Mouse (Mus musculus) testis, postnatal 14 days (tissue): ENCODE data around the gene Tango6.

Experiments
- DNase-seq: peaks from one replicate; pipeline ENCODE4 v3.0.0; 2021; ENCODE audit warnings: low spot score

The Tango6 gene

DNA sequence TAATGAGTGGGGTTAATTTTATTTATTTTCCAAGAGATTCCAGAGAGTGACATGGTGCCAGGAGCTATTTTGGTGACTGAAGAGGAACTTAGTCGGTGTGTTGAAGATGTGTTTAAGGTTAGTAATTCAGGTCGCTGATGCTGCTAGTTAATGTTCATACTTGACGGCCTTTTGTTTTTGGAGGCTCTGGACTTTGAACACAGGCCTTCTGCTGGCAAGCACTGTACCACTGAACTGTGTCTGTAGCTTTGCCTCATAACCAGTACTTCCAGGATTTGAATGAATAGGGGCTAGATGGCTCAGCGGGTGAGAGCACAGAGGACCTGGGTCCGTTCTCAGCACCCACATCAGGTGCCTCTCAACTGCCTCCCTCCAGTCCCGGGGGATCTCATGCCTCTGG, 17.3 kb downstream of the Tango6 start:
- DNase-seq = no peak

DNA sequence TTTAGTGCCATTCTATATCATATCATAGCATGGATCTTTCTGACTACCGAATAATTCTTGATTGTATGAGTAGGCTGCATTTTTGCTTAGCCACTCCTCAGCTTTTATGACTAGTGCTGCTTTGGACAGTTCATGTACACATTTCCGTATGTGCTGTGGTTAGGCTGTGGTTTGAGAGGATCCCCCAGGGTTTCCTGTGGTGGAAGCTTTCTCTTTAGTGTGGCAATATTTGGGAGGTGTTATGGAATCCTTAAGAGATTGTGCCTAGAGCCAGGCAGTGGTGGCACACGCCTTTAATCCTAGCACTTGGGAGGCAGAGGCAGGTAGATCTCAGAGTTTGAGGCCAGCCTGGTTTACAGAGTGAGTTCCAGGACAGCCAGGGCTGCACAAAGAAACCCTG, 18.5 kb downstream of the Tango6 start:
- no peak for DNase-seq

DNA sequence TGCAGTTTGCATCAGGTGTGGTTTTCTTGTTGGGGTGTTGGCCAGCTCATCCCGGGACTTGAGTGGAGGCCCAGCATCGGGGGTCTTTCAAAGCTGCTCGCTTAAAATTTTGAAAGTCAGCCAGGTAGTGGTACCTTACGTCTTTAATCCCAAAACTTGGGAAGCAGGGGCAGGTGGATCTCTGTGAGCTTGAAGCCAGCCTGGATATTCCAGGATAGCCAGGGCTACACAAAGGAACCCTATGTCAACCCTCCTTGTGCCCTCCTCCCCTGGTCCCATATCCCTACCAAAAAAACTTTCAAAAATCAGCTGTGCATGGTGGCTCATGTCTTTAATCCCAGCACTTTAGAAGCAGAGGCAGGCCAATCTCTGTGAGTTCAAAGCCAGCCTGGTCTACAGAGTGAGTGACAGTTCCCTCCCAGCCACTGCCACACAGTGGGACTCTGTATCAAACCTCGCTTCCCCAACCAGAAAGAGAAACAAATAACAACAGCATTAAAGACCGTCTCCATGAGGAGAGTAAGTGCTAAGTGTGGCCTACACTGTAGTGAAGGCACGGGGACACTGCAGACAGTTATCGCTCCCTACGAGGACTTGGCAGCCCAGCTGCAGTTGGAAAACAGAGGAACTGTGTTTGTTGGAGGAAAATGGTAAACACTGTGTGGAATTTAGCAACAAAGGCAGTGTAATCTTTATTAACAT, 21.5 kb downstream of the Tango6 start:
- DNase-seq = no peak

DNA sequence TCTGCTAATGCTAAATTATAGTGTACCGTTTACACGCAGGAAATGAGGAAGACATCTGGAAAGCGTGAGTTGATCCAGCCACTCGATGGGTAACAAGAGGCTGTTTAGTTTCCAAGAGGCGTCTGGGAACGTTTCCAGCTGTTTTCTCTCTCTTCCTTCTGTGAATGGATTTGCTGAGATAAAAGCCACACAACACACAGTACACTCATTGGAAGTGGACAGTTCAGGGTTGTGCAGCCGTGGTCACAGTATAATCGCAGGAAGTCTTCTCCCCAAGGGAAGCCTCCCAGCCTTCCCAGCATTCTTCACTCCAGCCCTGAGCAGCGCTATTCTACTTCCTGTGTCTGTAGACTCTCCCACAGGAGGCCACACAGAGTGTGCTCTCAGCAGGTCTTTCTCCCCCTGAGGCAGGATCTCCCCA, 22.0 kb downstream of the Tango6 start:
- DNase-seq = peak; percentile 62

DNA sequence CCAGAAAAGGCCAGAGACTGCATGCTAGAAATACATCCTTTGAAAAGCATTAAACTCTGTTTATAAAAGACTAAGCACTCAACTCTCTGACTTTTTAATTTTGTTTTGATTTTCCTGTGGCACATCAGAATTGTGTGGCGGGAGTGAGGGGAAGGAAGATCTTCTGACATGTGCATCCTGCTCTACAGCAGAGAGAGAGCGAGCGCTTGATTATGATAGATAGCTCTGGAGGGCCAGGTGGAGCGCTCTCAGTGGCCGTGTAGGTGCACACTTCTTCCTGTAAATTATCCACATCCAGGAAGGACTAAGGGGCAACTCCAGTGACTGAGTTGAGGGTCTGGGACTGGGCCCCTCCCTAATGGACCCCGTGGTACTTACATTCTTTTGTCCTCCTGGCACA, 23.3 kb downstream of the Tango6 start:
- DNase-seq = no peak

DNA sequence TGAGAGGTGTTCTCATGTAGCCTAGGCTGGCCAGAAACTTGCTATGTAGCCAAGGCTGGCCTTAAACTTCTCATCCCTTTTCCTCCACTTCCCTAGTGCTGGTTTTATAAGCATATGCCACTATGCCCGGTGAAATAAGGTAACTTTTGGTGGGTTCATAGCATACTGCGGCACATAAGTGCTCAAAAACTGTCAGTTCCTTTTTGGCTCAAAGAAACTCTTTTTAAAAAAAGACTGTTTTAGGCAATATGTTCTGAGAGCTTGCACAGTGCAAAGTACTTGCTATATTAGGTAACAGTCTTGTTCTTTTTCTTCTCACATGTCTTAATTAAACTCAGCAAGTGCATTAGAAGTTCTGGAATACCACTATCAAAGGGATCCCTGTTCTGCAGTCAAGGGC, 27.1 kb downstream of the Tango6 start:
- DNase-seq = no peak

DNA sequence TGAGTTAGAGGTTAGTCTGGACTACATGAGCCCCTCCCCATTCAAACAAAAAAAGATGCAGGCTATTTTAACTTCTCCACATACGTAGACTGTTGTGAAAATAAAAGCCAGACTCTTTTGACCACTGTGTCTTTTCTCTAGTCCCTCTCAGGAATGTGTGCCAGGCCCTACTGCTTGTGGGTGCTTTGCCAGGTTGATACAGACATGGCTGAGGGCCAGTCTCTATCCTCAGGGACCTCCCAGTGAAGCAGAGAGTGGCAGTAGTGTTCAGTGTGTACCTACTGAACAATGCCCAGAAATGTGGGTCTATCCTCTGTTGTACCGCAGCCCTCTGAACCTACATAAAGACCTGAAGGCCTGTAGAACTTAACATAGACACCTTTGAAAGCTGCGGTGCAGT, 29.6 kb downstream of the Tango6 start:
- DNase-seq = no peak

DNA sequence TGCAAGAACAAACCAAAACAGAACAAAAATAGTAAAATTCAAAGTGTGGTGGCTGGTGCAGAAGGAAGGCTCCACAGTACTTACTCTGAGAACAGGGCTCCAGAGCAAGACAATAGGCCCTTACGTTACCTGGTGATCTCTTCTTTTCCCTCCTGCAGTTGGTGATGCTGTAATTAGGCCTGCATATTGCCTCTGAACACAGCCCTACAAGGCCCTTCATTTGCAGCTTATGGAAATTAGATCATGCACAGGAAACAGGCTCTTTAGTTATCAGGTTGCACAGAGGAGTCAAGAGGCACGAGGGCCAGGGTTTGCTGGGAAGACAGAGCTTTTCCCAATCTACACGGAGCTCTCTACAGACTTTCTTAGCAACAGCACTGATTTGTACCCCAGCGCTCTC, 31.4 kb downstream of the Tango6 start:
- DNase-seq = no peak

DNA sequence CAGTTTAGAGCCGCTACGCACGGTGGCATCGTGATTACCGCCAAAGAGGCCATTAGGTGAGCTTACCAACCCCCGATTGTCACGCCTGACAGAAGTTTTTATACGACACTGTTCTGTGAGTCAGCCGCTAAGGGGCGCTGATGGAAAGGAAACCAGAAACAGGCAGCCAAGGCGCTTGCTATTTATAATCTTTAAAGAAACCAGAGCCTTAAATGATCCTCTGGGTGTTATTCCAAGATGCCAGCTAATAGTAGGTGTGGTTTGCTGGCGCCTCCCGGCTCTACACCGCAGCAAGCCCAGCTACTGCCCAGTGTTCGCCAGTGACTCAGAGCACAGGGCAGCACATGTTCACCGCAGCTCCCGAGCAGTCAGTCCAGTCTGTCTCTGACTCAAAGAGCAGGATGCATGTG, 35.2 kb downstream of the Tango6 start:
- peak; percentile 37 for DNase-seq

DNA sequence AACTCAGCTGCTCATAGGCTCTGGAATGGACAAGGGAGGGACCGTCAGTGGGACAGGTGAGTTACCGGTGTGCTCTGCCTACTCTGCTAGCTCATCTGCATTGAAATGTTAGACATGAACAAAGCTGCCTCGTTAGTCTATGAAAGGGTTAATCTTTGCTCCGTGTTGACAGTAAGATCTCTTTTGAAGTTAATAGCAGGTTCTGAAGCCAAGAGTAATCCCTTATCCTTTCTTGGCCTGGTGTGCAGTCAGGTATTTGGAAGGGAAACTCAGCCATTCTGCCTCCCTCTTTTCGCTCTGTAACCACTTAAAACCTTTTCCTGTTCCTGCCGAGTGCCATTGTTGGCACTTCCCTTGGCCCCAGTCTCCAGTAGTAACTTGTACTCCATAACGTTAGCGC, 38.1 kb downstream of the Tango6 start:
- DNase-seq = no peak

DNA sequence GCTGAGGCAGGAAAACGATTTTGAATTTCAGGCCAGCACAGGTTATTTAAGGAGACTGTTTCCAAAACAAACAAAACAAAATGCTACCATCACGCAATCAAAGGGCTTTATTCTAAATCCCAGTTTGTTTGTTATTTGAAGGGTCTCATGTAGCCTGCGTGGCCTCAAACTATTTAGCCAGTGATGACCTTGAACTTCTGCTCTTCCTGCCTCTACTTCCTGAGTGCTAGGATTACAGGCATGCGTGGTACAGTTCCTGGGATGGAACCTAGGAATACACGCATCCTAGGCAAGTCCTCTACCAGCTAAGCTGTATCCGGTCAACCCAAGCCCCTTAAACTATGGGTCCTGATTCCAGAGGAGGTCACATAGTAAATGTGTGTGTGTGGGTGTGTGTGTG, 39.6 kb downstream of the Tango6 start:
- DNase-seq = no peak

DNA sequence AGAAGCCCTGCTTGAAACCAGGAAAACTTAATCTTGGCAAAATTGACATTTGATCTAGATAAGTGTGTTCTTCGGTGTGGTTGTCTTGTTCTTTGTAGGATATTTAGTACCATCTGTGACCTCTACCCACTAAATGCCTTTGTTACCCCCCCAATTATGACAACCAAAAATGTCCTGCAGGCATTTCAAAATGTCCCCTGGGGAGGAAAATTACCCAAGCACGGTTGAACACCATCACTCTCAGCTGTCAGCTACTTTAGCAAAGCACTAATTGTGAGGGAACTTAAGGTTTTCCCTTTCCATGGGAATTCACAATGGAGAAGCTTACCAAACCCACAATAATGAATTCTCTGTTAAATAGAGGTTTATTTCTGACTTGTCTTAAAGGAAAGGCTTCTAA, 41.1 kb downstream of the Tango6 start:
- DNase-seq = no peak

DNA sequence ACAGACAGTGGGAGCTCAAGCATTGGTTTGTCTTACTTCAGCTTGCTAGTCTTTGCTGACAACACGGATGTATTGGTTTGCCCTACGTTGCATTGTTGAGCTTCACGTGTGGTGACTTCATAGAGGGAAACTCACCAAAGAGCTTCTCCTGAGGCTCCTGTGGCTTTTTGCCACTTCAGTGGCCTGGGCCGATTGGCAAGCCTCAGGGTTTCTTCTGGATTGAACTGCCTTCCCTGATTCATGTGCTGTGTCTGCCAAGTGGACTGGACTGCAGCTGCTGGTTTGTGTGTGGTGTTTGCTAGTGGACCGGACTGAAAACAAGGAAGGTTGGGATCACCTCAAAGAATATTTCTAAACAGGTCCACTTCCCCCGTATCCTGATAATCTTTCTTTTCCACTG, 43.7 kb downstream of the Tango6 start:
- DNase-seq = no peak

GRCm38 (mm10) chr8:106727241-106727835, 44.5 kb downstream of the Tango6 start:
- no peak for DNase-seq

GRCm38 (mm10) chr8:106727889-106728288, 45.0 kb downstream of the Tango6 start:
- DNase-seq = no peak

DNA sequence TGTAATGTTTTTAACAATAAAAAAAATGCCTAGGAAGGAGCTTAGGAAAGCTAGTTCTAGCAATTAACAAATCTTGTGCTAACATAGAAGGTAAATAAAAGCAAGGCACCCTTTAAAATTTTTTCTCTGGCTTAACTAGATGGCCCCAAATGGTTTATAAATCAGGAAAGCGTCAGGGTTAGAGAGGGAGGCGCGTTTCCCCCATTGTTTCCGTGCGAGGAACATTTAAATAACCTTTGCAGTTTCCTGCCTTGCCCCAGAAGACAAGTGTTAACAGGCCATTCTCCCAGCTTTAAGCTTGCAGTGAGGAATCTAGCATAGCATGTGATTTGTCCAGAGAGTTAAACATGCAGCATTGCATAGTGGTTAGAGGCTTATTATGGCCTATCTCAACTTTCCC, 50.1 kb downstream of the Tango6 start:
- DNase-seq = no peak

GRCm38 (mm10) chr8:106733703-106734102, 50.8 kb downstream of the Tango6 start:
- no peak for DNase-seq

DNA sequence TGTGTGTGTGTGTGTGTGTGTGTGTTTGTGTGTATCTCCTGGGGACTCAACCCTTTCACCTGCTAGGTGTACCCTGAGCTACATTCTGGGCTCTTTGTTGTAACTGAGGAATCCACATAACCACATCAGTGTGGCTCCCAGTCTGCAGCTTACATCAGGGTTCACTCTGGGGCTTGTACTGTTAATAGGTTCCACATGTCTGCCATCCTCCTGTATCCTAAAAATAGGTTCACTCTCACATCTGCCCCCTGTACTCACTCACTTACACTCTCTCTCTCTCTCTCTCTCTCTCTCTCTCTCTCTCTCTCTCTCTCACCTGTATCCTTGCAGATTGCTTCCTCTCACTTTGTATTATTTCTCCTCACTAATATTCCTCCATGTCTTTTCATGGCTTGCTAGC, 51.4 kb downstream of the Tango6 start:
- no peak for DNase-seq

DNA sequence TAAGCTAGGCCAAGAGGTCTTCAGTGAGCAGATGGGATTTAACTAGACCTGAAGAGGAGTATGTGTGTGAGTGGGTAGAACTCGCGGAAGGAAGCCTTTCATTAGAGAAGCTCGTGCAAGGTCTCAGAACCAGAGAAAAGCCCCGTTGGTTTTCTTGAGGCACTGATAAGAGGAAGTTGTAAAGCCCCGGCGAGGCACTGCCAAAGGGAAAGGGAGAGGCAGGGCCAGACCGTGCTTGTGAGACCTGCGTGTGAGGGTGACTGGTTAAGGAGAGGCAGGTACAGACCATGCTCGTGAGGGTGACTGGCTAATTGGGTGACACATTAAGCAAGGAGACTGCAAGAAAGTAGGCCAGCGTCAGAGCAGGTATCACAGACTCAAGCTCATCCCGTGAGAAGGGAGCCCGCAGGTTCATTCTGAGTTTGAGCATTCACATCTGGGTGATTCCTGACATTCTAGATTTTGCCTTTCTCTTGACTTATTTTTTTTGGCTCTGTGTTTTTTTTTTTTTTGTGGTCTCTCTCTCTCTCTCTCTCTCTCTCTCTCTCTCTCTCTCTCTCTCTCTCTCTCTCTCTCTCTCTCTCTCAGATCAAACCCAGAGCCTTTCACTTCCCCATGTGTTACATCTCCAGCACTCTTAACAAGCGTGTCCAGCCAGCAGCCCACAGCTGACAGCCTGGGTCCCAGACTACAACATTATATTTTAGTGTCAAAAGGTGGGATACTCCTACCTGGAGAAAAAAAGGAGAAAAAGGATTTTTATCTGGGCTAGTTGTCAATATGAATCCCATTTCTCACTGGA, 54.2 kb downstream of the Tango6 start:
- DNase-seq = no peak

GRCm38 (mm10) chr8:106737846-106738245, 55.0 kb downstream of the Tango6 start:
- no peak for DNase-seq

- no peak for DNase-seq
These were observed 59.5 kb downstream of the Tango6 start for GRCm38 (mm10) chr8:106742321-106742720.

GRCm38 (mm10) chr8:106743361-106743760, 60.5 kb downstream of the Tango6 start:
- no peak for DNase-seq

- DNase-seq = no peak
These were observed 70.6 kb downstream of the Tango6 start for GRCm38 (mm10) chr8:106753436-106753835.
